Mouse (Mus musculus): ENCODE measurements around the gene Syngr1.
"Not testable (repeated sequence)": the region's sequence is repeated elsewhere in the genome, so short reads cannot be mapped to it uniquely, and the experiment has no call there.

Syngr1 gene

DNA sequence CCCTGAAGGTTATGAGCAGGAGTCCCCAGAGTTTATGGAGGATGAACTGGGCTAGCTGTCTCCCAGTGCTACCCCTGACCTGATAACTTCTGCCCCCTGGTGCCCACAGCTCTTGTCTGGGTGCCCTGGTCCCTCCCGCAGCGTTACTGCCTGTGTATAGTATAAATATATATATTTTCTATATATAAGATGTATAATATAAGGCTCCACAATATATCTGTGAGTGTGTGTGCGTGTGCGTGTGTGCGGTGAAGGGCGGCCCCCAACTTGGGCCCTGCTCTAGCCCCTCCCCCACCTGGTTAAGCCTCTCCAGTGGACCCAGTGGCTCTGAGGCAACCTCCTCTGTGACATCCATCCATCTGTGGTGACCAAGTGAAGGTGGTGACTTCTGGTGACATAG, 27.9 kb downstream of the Syngr1 start:
- DNase-seq, result no peak

DNA sequence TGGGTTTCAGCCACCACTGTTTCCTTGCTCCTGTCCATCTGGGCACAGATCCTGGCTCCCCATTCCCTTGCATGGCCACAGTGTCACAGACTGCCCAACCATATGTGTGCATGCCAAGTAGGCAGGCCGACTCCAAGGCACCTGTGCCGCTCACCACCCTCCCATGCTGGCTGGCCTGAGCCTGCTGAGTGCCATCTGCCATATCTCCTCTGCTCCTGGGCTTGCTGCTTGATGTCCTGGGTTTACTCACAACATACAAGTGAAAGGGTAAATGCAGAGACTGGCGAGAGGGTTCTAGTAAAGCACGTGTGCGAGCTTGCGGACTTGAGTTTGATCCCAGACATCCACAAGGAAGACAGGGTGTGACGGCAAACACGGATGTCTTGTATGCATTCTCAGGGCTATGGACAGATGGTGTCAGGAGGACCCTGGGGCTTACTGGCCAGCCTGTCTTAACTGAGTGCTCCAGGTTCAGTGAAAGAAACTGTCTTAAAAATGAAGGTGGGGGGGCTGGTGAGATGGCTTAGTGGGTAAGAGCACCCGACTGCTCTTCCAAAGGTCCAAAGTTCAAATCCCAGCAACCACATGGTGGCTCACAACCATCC, 30.7 kb downstream of the Syngr1 start:
- no peak for DNase-seq

DNA sequence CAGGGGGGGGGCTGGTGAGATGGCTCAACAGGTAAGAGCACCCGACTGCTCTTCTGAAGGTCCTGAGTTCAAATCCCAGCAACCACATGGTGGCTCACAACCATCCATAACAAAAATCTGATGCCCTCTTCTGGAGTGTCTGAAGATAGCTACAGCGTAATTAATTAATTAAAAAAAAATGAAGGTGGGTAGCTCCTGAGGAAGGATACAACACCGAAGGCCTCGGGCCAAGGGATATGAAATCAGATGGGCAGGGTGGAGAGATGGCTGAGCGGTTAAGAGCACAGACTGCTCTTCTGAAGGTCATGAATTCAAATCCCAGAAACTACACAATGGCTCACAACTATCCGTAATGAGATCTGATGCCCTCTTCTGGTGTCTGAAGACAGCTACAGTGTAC, 31.3 kb downstream of the Syngr1 start:
- DNase-seq, result not testable (repeated sequence)

DNA sequence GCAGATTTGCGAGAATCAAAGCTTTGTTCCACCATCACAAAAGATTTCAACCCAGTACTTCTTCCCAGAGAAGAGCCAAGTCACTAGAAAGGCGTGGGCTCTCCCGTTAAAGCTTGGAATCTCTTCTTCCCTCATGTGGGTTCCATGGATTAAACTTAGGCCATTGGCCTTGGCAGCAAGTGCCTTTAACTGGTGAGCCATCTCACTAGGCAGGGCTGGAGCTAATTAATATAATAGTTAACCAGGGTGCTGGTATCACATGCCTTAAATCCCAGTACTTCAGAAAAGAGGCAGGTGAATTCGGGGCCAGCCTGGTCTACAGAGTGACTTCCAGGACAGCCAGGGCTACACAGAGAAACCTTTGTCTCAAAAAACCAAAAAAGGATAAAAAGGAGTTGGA, 33.5 kb downstream of the Syngr1 start:
- no peak for DNase-seq

DNA sequence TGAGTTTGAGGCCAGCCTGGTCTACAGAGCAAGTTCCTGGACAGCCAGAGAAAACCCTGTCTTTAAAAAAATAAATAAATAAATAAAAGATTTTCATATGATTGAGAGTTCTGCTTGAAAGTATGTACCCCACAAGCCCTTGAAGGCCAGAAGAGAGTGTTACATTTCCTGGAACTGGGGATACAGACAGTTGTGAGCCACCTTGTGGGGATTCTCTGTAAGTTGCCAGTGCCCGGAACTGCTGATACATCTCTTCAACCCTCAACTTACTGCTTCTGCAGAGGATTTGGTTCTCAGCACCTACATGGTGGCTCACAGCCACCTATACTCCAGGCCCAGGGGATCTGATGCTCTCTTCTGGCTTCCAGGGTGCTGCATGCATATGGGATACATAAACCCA, 36.1 kb downstream of the Syngr1 start:
- DNase-seq, result no peak

DNA sequence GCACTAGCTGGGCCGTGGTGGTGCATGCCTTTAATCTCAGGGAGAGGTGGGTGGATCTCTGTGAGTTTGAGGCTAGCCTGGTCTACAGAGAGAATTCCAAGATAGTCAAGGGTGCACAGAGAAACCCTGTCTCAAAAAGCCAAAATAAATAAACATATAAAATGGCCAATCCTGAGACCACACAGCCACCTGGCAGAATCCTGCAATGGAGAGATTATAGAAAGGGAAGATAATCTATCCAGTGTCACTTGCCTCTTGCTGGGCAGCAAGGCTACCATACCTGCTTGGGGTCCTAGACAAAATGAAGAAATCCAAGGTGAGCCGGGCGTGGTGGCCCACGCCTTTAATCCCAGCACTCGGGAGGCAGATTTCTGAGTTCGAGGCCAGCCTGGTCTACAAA, 38.8 kb downstream of the Syngr1 start:
- no peak for DNase-seq

DNA sequence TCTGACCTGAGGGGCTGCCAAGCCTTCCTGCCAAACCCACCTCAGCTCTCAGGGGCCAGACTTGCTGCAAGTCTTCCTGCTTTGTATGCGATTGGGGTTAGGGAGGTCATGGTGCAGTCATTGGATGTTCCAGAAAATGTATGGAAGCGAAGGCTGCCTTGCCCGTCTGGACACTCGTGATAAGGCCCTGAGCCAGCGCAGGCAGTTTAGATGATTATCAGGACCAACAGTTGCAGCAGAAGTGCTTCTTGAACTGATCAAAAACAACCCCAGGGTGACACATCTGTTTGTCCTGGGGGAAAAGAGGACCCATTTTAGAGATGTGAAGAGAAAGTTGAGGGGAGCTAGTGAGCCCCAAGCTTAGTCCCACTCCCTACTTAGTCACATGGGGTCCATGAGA, 39.6 kb downstream of the Syngr1 start:
- DNase-seq, result no peak

DNA sequence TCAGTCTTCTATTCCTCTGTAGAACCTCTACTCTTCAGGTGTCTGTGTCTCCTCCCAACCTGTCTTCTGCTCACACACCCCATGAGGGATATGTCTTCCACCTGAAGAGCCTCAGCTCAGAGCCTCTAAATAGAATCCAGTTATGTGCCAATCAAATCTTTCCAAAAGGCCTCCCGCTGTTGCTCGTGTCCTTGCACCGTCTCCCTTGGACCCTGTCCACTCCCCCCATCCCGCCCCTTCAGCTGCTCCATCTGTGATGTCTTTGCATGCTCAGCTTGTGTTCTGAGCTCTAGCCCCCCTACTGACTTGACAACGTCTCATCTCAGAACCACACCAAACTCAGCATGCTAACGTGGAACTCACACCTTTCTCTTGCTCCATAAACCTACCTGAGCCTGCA, 40.3 kb downstream of the Syngr1 start:
- DNase-seq, result no peak

DNA sequence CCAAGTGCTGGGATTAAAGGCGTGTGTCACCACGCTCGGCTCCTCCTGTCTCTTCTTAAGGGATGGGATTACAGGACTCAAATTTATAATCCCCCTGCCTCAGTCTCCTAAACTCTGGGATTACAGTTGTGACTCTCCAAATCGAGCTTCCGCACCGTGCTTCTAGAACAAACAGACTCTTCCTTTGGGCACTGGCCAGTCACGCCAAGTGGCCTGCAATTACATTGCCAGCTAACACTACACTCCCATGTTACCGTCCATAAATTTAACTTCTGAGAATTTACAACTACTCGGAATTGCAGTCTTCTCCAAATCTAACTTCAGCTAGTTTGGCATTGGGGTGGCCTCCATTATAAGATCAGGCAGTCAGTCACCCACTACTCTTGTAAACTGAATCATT, 41.3 kb downstream of the Syngr1 start:
- no peak for DNase-seq

DNA sequence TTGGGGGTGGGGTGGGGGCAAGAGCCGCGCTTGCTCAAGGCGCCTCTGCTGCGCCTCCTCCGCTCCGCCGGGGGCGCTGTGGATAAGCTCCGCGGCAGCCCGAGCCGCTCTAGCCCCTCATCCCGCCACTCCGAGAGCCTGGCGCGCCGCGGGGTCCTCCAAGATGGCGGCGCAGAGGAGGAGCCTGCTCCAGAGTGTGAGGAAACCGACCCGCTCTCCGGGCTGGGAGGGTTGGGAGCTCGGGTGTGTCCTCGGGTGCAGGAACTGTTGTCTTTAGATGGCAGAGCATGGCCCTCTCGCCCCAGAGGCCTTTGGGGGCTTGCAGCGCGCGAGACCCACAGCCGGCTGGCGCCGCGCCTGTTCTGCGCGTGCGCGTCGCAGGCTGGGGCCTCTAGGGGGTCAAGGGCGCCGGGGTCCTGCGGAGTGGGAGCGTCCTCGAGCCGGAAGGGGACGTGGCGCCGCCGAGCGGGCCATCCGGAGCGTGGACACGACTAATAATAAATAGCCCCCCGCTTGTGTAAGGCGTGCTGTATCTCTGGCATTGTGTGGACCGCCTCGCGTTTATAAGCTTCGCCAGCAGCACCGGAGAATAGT, 42.0 kb downstream of the Syngr1 start, which contains the start of gene Tab1:
TSS of gene Tab1 (plus strand) at position 135 of the 594 bp plus-strand sequence.
- peak; percentile 89 to 92 for DNase-seq

DNA sequence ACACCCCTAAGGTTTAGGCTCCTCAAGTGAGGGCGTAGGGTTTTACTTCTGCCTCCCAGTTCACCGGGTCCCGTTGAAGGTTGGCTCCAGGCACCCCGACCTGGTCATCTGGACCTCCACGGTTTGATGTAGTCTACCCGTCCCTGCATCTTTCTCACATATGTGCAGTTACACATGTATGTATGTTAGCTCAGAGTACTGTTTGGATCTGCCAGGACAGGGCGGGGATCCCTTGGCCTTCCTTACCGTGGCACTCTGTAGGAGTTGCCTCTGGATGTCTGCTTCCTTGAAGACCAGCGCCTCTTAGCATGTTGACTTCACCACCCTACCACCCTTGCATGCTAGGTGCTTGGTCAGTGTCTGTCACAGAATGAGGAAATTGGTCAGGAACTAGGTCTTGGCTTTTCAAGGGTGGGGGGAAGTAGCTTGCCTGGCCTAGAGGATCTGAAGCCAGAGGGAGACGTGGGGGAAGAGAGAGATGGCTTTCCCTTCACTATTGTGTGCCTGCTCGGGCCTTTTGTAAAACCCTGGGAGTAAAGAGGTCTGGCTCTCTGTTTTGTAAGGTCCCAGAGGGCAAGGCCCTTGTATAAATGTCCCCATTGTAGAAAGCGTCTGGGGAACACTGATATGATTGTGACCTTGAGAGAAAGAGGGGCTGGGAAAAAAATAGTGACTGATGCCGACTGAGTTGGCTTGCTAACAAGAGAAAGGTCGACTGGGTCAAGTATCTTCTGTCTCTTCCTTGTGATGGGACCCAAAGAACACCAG, 42.7 kb downstream of the Syngr1 start:
- DNase-seq, result peak; percentile 23 to 30

DNA sequence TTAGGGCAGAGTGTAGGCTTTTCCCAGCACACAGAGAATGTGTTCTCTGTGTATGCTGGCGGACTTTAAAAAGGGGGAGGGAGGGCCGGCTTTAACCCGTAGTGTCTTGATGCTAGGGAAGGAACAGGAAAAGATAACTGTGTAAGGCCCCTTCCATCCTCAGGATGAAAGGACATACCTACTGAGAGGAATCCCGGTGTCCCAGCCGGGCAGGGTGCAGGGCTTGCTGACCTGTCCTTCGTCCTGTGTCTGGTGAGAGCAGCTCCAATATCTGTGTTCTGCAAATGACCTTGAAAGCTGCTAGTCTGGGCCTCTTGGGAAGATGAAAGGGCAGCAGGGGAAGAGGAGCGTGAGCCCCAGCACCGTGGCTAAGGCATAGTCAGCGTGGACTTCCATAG, 43.3 kb downstream of the Syngr1 start:
- no peak for DNase-seq

DNA sequence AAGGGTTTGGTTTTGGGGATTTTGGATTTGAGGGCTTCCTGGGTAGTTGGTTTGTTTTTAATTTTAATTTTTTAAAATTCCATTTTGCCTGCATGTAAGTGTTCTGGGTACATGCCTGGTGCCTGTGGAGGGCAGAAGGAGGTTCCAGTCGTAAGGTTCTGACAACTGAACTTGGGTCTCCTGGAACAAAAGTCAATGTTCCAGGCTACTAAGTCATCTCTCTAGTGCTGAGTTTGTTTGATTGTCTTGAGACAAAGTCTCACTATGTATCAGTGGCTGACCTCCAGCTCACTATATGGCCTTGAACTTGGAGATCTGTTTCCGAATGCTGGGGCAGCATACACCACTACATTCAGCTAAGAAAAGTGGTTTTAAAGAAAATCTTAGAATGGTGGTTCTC, 44.4 kb downstream of the Syngr1 start:
- no peak for DNase-seq

DNA sequence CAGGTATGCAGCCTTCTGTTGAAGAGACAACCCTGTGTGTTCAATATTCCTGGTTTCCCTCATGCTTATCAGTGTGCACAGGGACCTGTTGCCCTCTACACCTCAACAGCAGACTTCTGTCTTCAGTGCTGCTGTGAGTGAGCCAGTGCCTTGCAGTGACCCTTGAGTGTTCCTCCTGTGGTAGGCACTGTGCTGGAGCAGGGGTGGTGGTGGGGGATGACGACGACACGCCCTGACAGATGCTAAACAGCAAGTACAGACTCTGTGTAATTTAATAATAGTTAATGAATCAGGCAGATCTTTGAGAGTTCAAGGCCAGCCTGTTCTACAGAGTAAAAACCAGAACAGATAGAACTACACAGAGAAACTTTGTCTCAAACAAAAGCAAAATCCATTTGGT, 45.5 kb downstream of the Syngr1 start:
- DNase-seq, result no peak

DNA sequence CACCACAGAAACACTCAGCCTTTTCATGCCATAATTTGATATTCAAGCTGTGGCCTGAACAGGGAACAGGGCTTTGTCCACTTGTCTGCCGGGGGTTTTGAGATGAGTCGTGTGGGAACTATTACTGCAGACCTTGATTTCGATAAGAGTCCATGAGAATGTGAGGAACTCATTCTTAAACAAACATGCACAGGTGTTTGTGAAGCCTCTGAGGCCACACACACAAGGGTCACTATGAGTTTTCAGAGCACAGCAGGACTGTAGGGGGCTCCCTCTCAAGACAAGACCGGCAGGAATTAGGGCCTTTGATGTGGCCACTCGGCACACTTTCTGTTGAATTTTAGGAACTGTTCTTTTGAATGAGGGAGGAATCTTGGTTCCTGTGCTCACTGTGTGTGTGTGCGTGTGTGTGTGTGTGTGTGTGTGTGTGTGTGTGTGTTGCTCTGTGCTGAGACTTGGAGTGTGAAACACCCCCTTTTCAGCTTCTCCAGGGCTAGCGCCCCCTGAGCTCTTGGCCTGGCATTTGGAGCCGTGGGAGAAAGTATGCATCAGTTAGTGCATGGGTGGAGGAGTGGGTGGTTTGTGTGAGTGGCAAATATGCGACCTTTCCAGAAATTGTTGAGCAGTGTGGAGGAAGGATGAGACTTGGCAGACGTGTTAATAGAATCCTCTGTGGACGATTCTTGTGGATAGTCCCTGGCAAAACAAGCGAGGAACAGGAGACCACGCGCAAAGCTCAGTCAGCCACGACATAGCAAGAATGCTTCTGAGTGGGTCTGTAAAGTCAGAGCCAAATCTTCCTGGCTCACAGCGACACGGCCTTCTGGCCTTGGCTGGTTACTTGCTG, 47.0 kb downstream of the Syngr1 start:
- no peak for DNase-seq

DNA sequence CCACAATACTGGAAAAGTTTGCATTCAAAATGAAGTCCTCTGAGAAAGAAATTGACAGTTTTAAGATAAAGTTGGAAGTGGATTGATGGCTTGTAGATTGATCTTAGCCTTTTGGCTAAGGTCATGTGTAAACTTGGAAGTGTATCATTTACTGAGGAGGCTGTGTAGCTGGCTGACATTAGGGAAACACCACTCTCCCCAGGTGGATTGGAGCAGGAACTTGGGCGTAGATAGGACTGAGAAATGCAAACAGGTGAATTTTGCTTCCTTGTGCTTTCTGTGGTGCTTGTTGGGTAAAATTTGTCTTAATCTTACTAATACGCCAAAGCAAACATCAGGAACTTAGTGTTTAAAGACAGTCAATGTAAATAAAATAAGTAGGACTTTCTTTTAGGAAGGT, 49.2 kb downstream of the Syngr1 start:
- no peak for DNase-seq

DNA sequence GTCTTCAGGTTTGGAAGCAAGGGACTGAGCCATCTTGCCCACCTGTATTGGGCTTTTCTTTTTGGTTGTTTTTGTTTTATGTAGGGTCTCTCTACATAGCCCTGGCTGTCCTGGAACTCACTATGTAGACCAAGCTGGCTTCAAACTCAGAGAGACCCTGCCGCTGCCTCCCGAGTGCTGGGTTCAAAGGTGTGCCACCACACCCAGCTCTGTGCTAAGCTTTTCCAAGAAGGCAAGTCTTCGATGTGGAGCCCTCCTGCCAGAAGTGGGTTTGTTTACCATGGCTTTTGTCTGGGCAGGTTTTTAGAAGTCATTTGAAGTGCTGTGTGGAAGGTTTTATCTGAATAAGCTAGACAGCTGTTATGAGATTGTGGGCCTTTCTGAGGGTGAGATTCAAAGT, 49.7 kb downstream of the Syngr1 start:
- DNase-seq, result no peak

DNA sequence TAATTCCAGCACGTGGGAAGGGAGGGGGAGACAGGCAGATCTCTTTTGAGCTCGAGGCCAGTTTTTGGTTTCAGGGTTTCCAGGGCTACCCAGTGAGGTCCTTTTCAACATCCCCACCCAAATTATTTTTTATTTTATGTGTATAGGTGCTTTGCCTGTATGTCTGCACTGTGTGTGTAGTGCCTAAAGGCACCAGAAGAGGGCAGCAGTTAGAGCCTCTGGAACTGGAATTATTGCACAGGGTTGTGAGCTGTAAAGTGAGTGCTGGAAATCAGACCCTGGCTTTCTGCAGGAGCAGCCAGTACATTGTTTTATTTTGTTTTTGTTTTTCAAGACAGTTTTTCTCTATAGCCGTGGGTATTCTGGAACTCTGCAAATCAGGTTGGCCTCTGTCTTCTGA, 51.0 kb downstream of the Syngr1 start:
- DNase-seq, result no peak

DNA sequence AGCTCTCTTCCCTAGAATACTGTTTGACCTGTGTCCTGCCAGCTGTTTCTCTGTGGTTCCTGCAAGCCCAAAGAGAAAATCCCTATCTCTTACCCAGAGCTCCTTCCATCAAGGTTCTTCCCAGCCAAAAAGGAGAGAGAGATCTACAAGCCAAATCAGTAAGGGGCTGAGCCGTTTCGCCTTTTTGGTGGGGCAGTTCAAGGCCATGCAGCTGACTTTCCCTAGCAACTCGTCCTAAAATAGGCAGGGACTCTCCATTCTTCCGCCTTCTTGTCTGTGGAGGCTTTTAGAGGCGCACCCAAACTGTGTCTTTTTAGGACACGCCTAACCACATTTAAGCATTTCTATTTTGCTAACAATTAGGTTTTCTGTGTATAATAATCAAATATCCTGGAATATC, 52.6 kb downstream of the Syngr1 start:
- DNase-seq, result no peak

DNA sequence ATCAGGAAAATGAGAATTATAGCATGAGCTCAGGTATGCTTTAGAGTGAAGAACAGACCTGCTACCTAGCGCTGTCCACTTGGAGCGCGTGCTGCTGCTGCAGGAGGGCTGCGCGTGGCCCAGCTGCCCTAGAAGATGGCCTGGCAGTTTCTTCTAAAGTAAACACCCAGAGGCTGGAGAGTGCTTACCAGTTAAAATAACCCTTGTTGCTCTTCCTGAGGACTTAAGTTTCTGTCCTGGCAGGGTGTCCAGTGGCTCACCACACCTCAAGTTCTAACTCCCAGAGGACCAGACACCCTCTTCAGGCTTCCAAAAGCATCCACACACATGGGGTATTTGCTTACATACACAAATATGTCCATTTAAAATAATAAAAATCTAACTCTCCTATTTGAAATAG, 54.3 kb downstream of the Syngr1 start:
- no peak for DNase-seq

DNA sequence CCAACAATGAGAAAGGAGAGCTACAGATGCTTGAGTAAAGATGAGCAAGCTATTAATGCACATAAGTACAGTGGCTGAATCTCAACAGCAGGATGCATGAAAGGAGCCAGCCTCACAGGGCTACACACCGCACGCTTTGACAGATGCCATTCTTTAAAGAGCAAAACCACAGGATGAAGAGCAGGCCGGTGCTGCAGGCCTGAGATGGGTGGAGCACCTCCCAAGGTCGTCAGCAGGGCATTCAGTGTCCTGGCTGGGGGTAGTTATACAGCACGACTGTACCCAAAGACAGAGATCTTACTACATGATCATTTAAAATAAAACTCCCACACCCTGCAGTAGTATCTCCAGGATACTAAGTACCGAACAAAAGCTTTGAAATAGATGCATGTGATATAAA, 55.0 kb downstream of the Syngr1 start:
- no peak for DNase-seq

DNA sequence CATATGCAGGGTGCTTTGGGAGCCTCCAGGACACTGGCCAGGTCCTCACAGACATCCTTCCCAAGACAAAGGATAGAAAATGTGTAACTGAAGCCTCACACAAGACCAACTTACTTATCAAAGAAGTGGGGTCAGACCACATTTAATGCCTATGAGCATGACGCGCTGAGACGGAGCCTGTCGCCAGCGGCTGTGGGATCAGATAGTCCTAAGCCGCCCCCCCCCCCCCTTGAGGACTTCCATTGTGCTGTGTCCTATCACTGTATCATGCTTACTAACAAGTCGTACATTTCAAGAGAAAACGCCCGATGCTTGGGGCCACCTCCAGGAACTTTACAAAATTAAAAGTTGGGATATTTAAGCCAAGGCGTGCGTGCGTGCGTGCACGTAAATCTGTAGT, 56.0 kb downstream of the Syngr1 start:
- DNase-seq, result no peak

DNA sequence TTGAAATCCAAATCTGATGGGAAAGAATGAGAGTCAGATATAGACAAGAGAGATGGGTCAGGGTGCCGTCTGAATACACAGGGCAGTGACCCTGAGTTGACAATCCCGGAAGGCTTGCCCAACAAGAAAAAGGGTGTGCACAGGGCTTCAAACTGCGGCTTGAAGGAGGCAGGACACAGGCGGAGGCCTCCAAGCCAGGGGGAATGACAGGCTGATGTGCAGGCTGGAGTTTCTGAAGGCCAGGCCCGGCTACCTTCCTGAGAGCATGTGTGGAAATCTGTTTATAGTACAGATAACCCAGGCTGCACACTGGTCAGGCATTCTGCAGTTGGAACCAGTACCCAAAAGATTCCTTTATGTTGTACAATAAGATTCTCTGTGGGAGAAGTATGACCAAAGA, 56.4 kb downstream of the Syngr1 start:
- DNase-seq, result no peak

DNA sequence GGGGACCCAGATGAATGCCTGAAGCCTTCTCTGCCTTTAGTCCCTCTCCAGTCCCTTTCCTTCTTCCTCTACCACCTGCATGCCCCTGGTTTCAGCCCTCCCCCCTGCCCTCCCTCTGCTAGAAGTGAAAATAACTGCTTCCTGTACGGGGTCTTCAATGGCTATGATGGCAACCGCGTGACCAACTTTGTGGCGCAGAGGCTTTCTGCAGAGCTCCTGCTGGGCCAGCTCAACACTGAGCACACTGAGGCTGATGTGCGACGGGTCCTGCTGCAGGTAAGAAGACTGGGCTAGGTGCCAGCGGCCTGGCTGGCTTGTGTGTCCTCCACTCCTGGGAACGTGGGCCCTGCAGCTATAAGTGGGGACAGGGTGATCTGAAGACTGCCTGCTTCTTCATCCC, 57.4 kb downstream of the Syngr1 start:
- DNase-seq, result no peak

Measured in lung, adult 18-20 months (tissue).